Mouse (Mus musculus) MEL (cell line): ENCODE results near the gene Tead3. TPM values are rescaled to one million over a fixed set of nuclear protein-coding genes. Genes with fewer than 3 reads are reported as not detected.
A peak's percentile ranks its signal among the peaks of the same experiment; 100 is the strongest.

Experiments
- DNase-seq: peaks from one replicate; pipeline ENCODE4 v3.0.0; 2011; ENCODE audit warnings: low read depth, low spot score
- H3K27ac ChIP-seq: 2 replicates; pipeline ENCODE4 v1.5.1; 2012; ENCODE audit warnings: low read depth, mild to moderate bottlenecking, control low read depth, low read length, moderate library complexity; ENCODE audit not compliant: control insufficient read depth
- H3K27me3 ChIP-seq, 2 experiments: fragments of 150-350 bp in 1 of 2; sonication (generic) in 1 of 2; 2 replicates each; pipeline ENCODE4 v1.6.1; 2012; ENCODE audit warnings: low read length in 2 of 2, mild to moderate bottlenecking in 2 of 2, improper control_type of control experiment in 1 of 2, moderate library complexity in 1 of 2; ENCODE audit not compliant: insufficient read depth in 2 of 2, control insufficient read depth in 1 of 2
- H3K36me3 ChIP-seq, 2 experiments: 2 replicates each; pipeline ENCODE4 v1.6.1; 2012 to 2014; ENCODE audit warnings: low read length in 2 of 2, improper control_type of control experiment in 1 of 2, inconsistent platforms in 1 of 2, mild to moderate bottlenecking in 1 of 2; ENCODE audit not compliant: insufficient read depth in 2 of 2, control insufficient read depth in 1 of 2
- H3K4me1 ChIP-seq, 2 experiments: fragments of 150-350 bp in 1 of 2; sonication (generic) in 1 of 2; 2 replicates each; pipeline ENCODE4 v1.6.1; 2012; ENCODE audit warnings: low read length in 2 of 2, improper control_type of control experiment in 1 of 2, mild to moderate bottlenecking in 1 of 2; ENCODE audit not compliant: insufficient read depth in 2 of 2, control insufficient read depth in 1 of 2
- H3K4me3 ChIP-seq, 2 experiments: fragments of 150-350 bp in 1 of 2; sonication (generic) in 1 of 2; 2 replicates each; pipeline ENCODE4 v1.5.1; 2012; ENCODE audit warnings: low read depth in 2 of 2, low read length in 2 of 2, mild to moderate bottlenecking in 2 of 2, moderate library complexity in 2 of 2, control low read depth in 1 of 2, improper control_type of control experiment in 1 of 2; ENCODE audit not compliant: control insufficient read depth in 1 of 2, insufficient read depth in 1 of 2
- H3K79me2 ChIP-seq: 2 replicates; pipeline ENCODE4 v1.6.1; 2012; ENCODE audit warnings: mild to moderate bottlenecking, low read length, moderate library complexity; ENCODE audit not compliant: control insufficient read depth, poor library complexity, insufficient read depth
- H3K9ac ChIP-seq: 2 replicates; pipeline ENCODE4 v1.6.1; 2012; ENCODE audit warnings: low read depth, mild to moderate bottlenecking, control low read depth, low read length, moderate library complexity; ENCODE audit not compliant: control insufficient read depth, poor library complexity, severe bottlenecking
- H3K9me3 ChIP-seq: fragments of 150-350 bp; sonication (generic); replicated peaks from 2 replicates; pipeline ENCODE4 v1.6.1; 2012; ENCODE audit warnings: mild to moderate bottlenecking, low read length, improper control_type of control experiment, moderate library complexity; ENCODE audit not compliant: insufficient read depth
- BHLHE40 ChIP-seq: IDR thresholded peaks from 2 replicates; pipeline ENCODE4 v1.6.1; 2012; ENCODE audit warnings: low read depth, mild to moderate bottlenecking, inconsistent platforms, low read length, improper control_type of control experiment, borderline replicate concordance
- CHD1 ChIP-seq: IDR thresholded peaks from 2 replicates; pipeline ENCODE4 v1.6.1; 2012; ENCODE audit warnings: low read depth, mild to moderate bottlenecking, inconsistent platforms, low read length, improper control_type of control experiment
- CTCF ChIP-seq, 3 experiments: IDR thresholded peaks in 2 of 3; conservative IDR thresholded peaks in 1 of 3; 2 replicates each; pipeline ENCODE4 v1.5.1; 2011 to 2012; ENCODE audit warnings: low read length in 3 of 3, low read depth in 2 of 3, mild to moderate bottlenecking in 2 of 3, improper control_type of control experiment in 1 of 3, inconsistent platforms in 1 of 3, mixed read lengths in 1 of 3, moderate library complexity in 1 of 3; ENCODE audit not compliant: control insufficient read depth in 1 of 3, insufficient read depth in 1 of 3, poor library complexity in 1 of 3, severe bottlenecking in 1 of 3
- E2F4 ChIP-seq: IDR thresholded peaks from 2 replicates; pipeline ENCODE4 v1.6.1; 2011; ENCODE audit warnings: low read depth, low read length, improper control_type of control experiment, borderline replicate concordance
- ETS1 ChIP-seq: IDR thresholded peaks from 2 replicates; pipeline ENCODE4 v1.6.1; 2012; ENCODE audit warnings: low read depth, mild to moderate bottlenecking, inconsistent platforms, low read length, improper control_type of control experiment, moderate library complexity
- GABPA ChIP-seq: IDR thresholded peaks from 2 replicates; pipeline ENCODE4 v1.6.1; 2012; ENCODE audit warnings: low read depth, mild to moderate bottlenecking, inconsistent platforms, low read length, improper control_type of control experiment, moderate library complexity
- GATA1 ChIP-seq: IDR thresholded peaks from 2 replicates; pipeline ENCODE4 v1.6.1; 2011; ENCODE audit warnings: low read depth, low read length, improper control_type of control experiment
- JUND ChIP-seq: IDR thresholded peaks from 2 replicates; pipeline ENCODE4 v1.6.1; 2011; ENCODE audit warnings: low read depth, mild to moderate bottlenecking, improper control_type of control experiment, low read length
- KAT2A ChIP-seq: conservative IDR thresholded peaks from 2 replicates; pipeline ENCODE4 v1.6.1; 2012; ENCODE audit warnings: low read depth, low read length, improper control_type of control experiment, inconsistent platforms
- MAFK ChIP-seq: IDR thresholded peaks from 2 replicates; pipeline ENCODE4 v1.6.1; 2011; ENCODE audit warnings: low read depth, mild to moderate bottlenecking, low read length, improper control_type of control experiment, borderline replicate concordance
- MAZ ChIP-seq: IDR thresholded peaks from 2 replicates; pipeline ENCODE4 v1.6.1; 2012; ENCODE audit warnings: low read depth, mild to moderate bottlenecking, inconsistent platforms, low read length, improper control_type of control experiment
- MEF2A ChIP-seq: IDR thresholded peaks from 2 replicates; pipeline ENCODE4 v1.6.1; 2014; ENCODE audit warnings: low read depth, mild to moderate bottlenecking, inconsistent platforms, low read length, improper control_type of control experiment; ENCODE audit not compliant: poor library complexity, insufficient replicate concordance, severe bottlenecking; ENCODE audit errors: extremely low read depth
- MXI1 ChIP-seq: IDR thresholded peaks from 2 replicates; pipeline ENCODE4 v1.6.1; 2011; ENCODE audit warnings: mild to moderate bottlenecking, low read depth, low read length, improper control_type of control experiment
- MYC ChIP-seq: IDR thresholded peaks from 2 replicates; pipeline ENCODE4 v1.6.1; 2011; ENCODE audit warnings: low read depth, mild to moderate bottlenecking, low read length, improper control_type of control experiment, moderate library complexity
- POLR2AphosphoS2 ChIP-seq: IDR thresholded peaks from 2 replicates; pipeline ENCODE4 v1.6.1; 2011; ENCODE audit warnings: low read length, improper control_type of control experiment
- POLR2AphosphoS5 ChIP-seq: IDR thresholded peaks from 2 replicates; pipeline ENCODE4 v1.6.1; 2012; ENCODE audit warnings: low read depth, borderline replicate concordance, mild to moderate bottlenecking, inconsistent platforms, low read length, moderate library complexity, mixed read lengths
- RAD21 ChIP-seq: IDR thresholded peaks from 2 replicates; pipeline ENCODE4 v1.6.1; 2011; ENCODE audit warnings: mild to moderate bottlenecking, low read depth, low read length, improper control_type of control experiment
- RCOR1 ChIP-seq: IDR thresholded peaks from 2 replicates; pipeline ENCODE4 v1.6.1; 2012; ENCODE audit warnings: low read depth, mild to moderate bottlenecking, inconsistent platforms, low read length, improper control_type of control experiment
- SMC3 ChIP-seq: IDR thresholded peaks from 2 replicates; pipeline ENCODE4 v1.6.1; 2011; ENCODE audit warnings: low read depth, low read length, improper control_type of control experiment
- TAL1 ChIP-seq: IDR thresholded peaks from 2 replicates; pipeline ENCODE4 v1.6.1; 2012; ENCODE audit warnings: mild to moderate bottlenecking, inconsistent platforms, low read length, moderate library complexity, mixed read lengths
- TBP ChIP-seq: IDR thresholded peaks from 2 replicates; pipeline ENCODE4 v1.8.0; 2011; ENCODE audit warnings: low read depth, low read length, improper control_type of control experiment
- UBTF ChIP-seq: IDR thresholded peaks from 2 replicates; pipeline ENCODE4 v1.6.1; 2012; ENCODE audit warnings: low read depth, mild to moderate bottlenecking, inconsistent platforms, low read length, improper control_type of control experiment, moderate library complexity, borderline replicate concordance; ENCODE audit not compliant: insufficient read depth
- USF1 ChIP-seq: IDR thresholded peaks from 2 replicates; pipeline ENCODE4 v1.6.1; 2014; ENCODE audit warnings: low read depth, mild to moderate bottlenecking, inconsistent platforms, low read length, improper control_type of control experiment, moderate library complexity
- ZC3H11A ChIP-seq: IDR thresholded peaks from 2 replicates; pipeline ENCODE4 v1.6.1; 2012; ENCODE audit warnings: low read depth, mild to moderate bottlenecking, inconsistent platforms, low read length, improper control_type of control experiment
- ZKSCAN1 ChIP-seq: IDR thresholded peaks from 2 replicates; pipeline ENCODE4 v1.6.1; 2012; ENCODE audit warnings: low read depth, mild to moderate bottlenecking, inconsistent platforms, low read length, improper control_type of control experiment, moderate library complexity
- ZMIZ1 ChIP-seq: IDR thresholded peaks from 2 replicates; pipeline ENCODE4 v1.6.1; 2012; ENCODE audit warnings: low read depth, mild to moderate bottlenecking, inconsistent platforms, low read length, improper control_type of control experiment, moderate library complexity
- polyA plus RNA-seq, 2 experiments: library from polyadenylated mRNA; stranded (reverse) in 1 of 2; unstranded in 1 of 2; fragments of >175 nt in 1 of 2; fragments of >200 nt in 1 of 2; gene quantifications; 2 replicates each; pipeline versions ENCODE4 v1.2.1 to v1.2.4; 2012; ENCODE audit warnings: low replicate concordance in 2 of 2, low read depth in 1 of 2; ENCODE audit not compliant: insufficient read length in 2 of 2, insufficient read depth in 1 of 2, missing spikeins in 1 of 2
- total RNA-seq: library from RNA; depleted of rRNA; stranded (reverse); fragments of 300-350 nt; gene quantifications from 2 replicates; pipeline ENCODE4 v1.2.3, GENCODE M21; 2012

Gene Tead3
- total and polyA plus RNA-seq, 3 experiments: 0.73 to 4.1 TPM; not detected in 1

DNA sequence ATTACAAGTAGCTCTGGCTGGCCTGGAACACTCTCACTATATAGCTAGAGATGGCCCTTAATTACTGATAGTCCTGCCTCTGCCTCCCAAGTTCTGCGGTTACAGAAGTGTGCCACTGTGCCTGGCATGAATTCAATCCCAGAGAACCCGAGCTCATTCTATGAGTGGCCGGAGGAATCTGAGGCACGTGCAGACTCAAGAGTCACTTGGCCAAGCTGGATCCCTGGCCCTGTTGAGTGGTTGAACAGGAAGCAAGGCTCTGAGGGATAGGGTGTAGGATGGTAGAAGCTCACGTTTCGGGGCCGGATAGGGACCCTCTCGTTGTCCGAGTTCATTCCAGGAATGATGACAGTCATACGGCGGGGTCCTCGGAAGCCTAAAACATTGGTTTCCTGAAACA lies 5.3 kb upstream of the Tead3 start:
- Histone ChIP-seq H3K36me3 (no peaks in the 10 kb centered on the region), H3K9ac (no peak overlapping the region), H3K4me3 (no peak overlapping the region), H3K4me1 (no peaks in the 10 kb centered on the region; a peak in 2 of 4 replicates), H3K27ac (no peak overlapping the region), H3K79me2 (no peaks in the 10 kb centered on the region; the same call in 1 of the 2 replicates), H3K27me3 (no peaks in the 10 kb centered on the region; a peak in 1 of 4 replicates), H3K9me3 (no peaks in the 10 kb centered on the region)
- DNase-seq: no peak
- no peak for TF ChIP-seq GATA1
- no peak for TF ChIP-seq KAT2A
- no peak for TF ChIP-seq MYC
- TF ChIP-seq CHD1: no peak
- no peak for TF ChIP-seq ZMIZ1
- no peak for TF ChIP-seq GABPA
- no peak for TF ChIP-seq BHLHE40
- no peak for TF ChIP-seq E2F4

DNA sequence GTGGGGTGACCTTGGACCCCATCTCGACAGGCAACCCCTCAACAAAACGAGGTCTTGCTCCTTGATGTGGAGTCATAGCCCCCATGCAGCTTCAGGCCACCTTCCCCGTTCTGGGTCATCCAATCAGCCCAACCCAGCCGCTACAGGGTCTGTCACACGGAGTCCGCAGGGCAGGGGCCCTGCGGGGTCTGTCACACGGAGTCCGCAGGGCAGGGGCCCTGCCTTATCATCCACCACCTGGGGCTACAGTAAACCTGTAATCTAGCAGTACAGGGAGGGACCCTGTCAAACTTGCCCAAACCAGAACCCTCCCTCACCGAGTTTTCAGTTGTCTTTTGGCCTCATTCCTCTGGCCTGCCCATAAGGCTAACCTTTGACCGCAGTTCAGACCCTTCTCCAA lies 1.4 kb upstream of the Tead3 start:
- no peak overlapping the region for H3K9ac ChIP-seq
- no peaks in the 10 kb centered on the region for H3K9me3 ChIP-seq
- TF ChIP-seq E2F4: no peak
- TF ChIP-seq MAFK: no peak
- TF ChIP-seq TAL1: peak; percentile 27; the same call in 1 of the 2 replicates
- no peak for TF ChIP-seq POLR2AphosphoS5
- H3K4me3 ChIP-seq: no peak overlapping the region
- H3K36me3 ChIP-seq: no peaks in the 10 kb centered on the region
- no peak overlapping the region for H3K27ac ChIP-seq
- no peaks in the 10 kb centered on the region; a peak in 2 of 4 replicates for H3K4me1 ChIP-seq
- no peak for DNase-seq
- no peaks in the 10 kb centered on the region; a peak in 1 of 4 replicates for H3K27me3 ChIP-seq
- no peaks in the 10 kb centered on the region; the same call in 1 of the 2 replicates for H3K79me2 ChIP-seq

DNA sequence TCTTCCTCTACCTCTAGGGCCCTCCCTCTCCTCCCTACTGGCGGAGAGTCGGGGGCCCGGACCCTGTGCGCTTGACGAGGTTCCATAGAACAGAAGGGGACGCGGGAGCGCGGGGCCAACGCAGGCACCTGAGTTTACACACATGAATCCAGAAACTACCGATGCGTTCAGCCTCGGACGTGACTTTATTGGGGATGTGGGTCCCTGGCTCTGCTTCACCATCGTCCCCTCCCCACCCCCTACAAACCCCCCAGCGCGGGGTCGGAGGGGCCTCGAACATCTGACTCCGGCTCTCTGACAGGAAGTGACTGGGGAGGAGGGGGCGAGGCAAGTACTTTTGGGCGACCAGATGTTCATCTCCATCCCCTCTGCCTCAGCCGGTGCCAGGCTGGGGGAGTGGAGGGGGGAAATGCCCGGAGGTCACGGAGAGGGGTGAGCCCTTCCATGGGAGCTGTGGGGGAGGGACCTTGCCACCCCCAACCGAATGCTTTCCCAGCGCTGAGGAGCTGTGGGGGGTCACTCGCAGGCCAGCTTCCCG lies 805 bp upstream of the Tead3 start:
- Histone ChIP-seq H3K36me3 (no peaks in the 10 kb centered on the region), H3K9me3 (no peaks in the 10 kb centered on the region), H3K9ac (peak overlapping the region; percentile 69), H3K4me3 (peak overlapping the region; percentile 72 to 100), H3K27me3 (no peaks in the 10 kb centered on the region; a peak in 1 of 4 replicates), H3K4me1 (no peaks in the 10 kb centered on the region; a peak in 2 of 4 replicates), H3K79me2 (no peaks in the 10 kb centered on the region; the same call in 1 of the 2 replicates), H3K27ac (no peak overlapping the region)
- TF ChIP-seq MAZ (no peak), MEF2A (no peak), UBTF (no peak), ZKSCAN1 (no peak), ZC3H11A (no peak), MXI1 (no peak), CTCF (IDR thresholded peaks at IDR 0.05 in 2 of 3, conservative IDR thresholded peaks at IDR 0.05 in 1 of 3; ENCODE audit: control insufficient read depth in 1 of 3, insufficient read depth in 1 of 3, low read depth in 2 of 3, low read length in 3 of 3, poor library complexity in 1 of 3, severe bottlenecking in 1 of 3) (no peak), JUND (no peak), TAL1 (no peak), USF1 (no peak), SMC3 (no peak), RAD21 (no peak), TBP (no peak), POLR2AphosphoS5 (no peak), RCOR1 (no peak), ETS1 (no peak), POLR2AphosphoS2 (no peak)
- no peak for DNase-seq
